Mouse (Mus musculus) C2C12 (cell line): ENCODE measurements around the gene Gm44. TPM values are rescaled to one million over a fixed set of nuclear protein-coding genes. Genes with fewer than 3 reads are reported as not detected.
"Not testable (repeated sequence)": the region's sequence is repeated elsewhere in the genome, so short reads cannot be mapped to it uniquely, and the experiment has no call there.

ENCODE experiments used
- H3K27me3 ChIP-seq: one replicate; pipeline ENCODE4 v1.6.1; 2011; ENCODE audit not compliant: control insufficient read depth, insufficient read depth, insufficient read length
- H3K36me3 ChIP-seq: one replicate; pipeline ENCODE4 v1.6.1; 2011; ENCODE audit not compliant: control insufficient read depth, insufficient read depth
- H3K4me3 ChIP-seq: one replicate; pipeline ENCODE4 v1.5.1; 2011; ENCODE audit warnings: mild to moderate bottlenecking, control low read depth; ENCODE audit not compliant: poor library complexity, insufficient read depth, severe bottlenecking
- H3K79me2 ChIP-seq: one replicate; pipeline ENCODE4 v1.6.1; 2011; ENCODE audit not compliant: control insufficient read depth, insufficient read depth
- H3K79me3 ChIP-seq: one replicate; pipeline ENCODE4 v1.6.1; 2011; ENCODE audit warnings: low read depth, control low read depth
- H3ac ChIP-seq: one replicate; pipeline ENCODE3; 2011; ENCODE audit warnings: low read depth; ENCODE audit not compliant: control insufficient read depth, insufficient read length
- CEBPB ChIP-seq: IDR thresholded peaks from one replicate; pipeline ENCODE4 v1.6.1; 2011; ENCODE audit warnings: low read depth, mild to moderate bottlenecking, control low read depth, moderate library complexity
- CTCF ChIP-seq: IDR thresholded peaks from one replicate; pipeline ENCODE4 v1.5.1; 2011; ENCODE audit not compliant: control insufficient read depth, insufficient read depth, insufficient read length
- FOSL1 ChIP-seq: IDR thresholded peaks from one replicate; pipeline ENCODE4 v1.8.0; 2011; ENCODE audit warnings: mild to moderate bottlenecking, low read length; ENCODE audit not compliant: poor library complexity, insufficient read depth, severe bottlenecking
- MAX ChIP-seq: IDR thresholded peaks from one replicate; pipeline ENCODE4 v1.6.1; 2011; ENCODE audit warnings: mild to moderate bottlenecking, control low read depth
- MYOD1 ChIP-seq: IDR thresholded peaks from one replicate; pipeline ENCODE4 v1.6.1; 2011; ENCODE audit warnings: low read depth; ENCODE audit not compliant: control insufficient read depth, insufficient read length
- MYOG ChIP-seq: IDR thresholded peaks from one replicate; pipeline ENCODE4 v1.6.1; 2011; ENCODE audit not compliant: control insufficient read depth, insufficient read length; ENCODE audit errors: extremely low read depth
- USF1 ChIP-seq: IDR thresholded peaks from one replicate; pipeline ENCODE4 v1.6.1; 2011; ENCODE audit warnings: low read depth, mild to moderate bottlenecking, control low read depth, moderate library complexity
- long read RNA-seq, 2 experiments: library from polyadenylated mRNA; unstranded; transcript quantifications; one replicate each; pipeline ENCODE4 v2.0.0; 2019 to 2020
- polyA plus RNA-seq: library from polyadenylated mRNA; unstranded; fragments of >200 nt; fragmentation: generic; extraction: Trizol; gene quantifications from one replicate; pipeline ENCODE4 v1.2.1, GENCODE M21; 2012; ENCODE audit warnings: missing spikeins

Gm44 gene
- not detected for polyA plus RNA-seq
- long read RNA-seq, experiment 1, result 0 reads
- long read RNA-seq, experiment 2, result 0 reads

- no peak within 1 kb of the TSS for H3ac ChIP-seq
- TF ChIP-seq MAX (no peak), MYOD1 (no peak), CEBPB (no peak), MYOG (no peak), FOSL1 (no peak), USF1 (no peak), CTCF (no peak)
- H3K27me3 ChIP-seq, result no peaks in the 10 kb centered on the region
- H3K79me3 ChIP-seq, result no peaks in the 10 kb centered on the region
- H3K4me3 ChIP-seq, result no peak within 1 kb of the TSS
- no peaks in the 10 kb centered on the region for H3K36me3 ChIP-seq
- H3K79me2 ChIP-seq, result no peaks in the 10 kb centered on the region
These were observed at the start of gene Gm44 for GRCm38 (mm10) chrX:90891842-90892241. TSS of gene Gm44 (plus strand) at chrX:90892142.

DNA sequence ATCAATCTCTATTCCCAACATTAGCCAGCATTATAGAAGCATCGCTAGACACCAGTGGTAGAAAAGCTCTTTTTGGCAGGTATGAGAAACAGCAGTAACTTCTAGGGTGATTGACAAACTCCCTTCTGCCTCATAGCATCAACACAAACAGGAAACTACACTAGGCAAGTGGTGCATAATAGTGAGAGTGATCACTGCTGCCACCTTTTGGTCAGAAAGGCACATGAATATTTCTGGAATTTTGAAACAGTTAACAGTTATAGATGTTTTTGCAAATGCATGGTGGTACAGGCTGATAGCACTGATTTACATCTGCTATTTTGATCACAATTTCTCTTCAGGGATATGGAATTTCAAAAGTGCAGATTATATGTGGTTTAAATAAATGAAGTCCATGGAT, 36.0 kb downstream of the Gm44 start:
- Histone ChIP-seq H3K36me3 (no peaks in the 10 kb centered on the region), H3K4me3 (no peak overlapping the region), H3K27me3 (no peaks in the 10 kb centered on the region), H3K79me3 (no peaks in the 10 kb centered on the region), H3K79me2 (no peaks in the 10 kb centered on the region), H3ac (no peak overlapping the region)
- no peak for TF ChIP-seq CEBPB
- no peak for TF ChIP-seq USF1
- TF ChIP-seq MAX, result no peak
- no peak for TF ChIP-seq CTCF
- TF ChIP-seq FOSL1, result no peak
- no peak for TF ChIP-seq MYOD1
- TF ChIP-seq MYOG, result no peak

GRCm38 (mm10) chrX:90938211-90938610, 46.3 kb downstream of the Gm44 start:
- H3K79me3 ChIP-seq, H3K36me3 ChIP-seq, H3K4me3 ChIP-seq, H3K79me2 ChIP-seq, H3ac ChIP-seq, H3K27me3 ChIP-seq: not testable (repeated sequence)
